ENCODE assay signal across 23 mouse cellular contexts in the genomic region with DNA sequence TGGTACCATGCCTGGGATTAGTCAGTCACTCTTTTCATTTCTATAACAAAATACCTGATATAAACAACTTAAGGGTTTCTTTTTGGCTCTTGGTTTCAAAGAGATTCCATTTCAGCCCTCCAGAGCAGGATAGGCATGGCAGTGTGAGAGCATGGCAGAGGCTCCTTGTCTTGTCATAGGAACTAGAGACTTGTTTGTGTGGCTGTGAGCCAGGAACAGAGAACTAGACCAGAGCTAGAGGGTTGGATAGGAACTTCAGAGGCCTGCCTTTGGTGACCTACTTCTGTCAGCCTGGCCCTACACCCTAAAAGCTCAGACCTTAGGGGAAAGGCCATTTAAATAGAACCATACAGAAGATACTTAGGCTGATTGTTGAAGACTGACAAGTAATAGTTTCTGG. TPM values are rescaled to one million over a fixed set of nuclear protein-coding genes. Genes with fewer than 3 reads are reported as not detected.
"Had no signal": no experiment of that assay in that cellular context is flagged by ENCODE, and none has a peak within 500 bp of the region (broad histone marks: within the 10 kb centered on the region; RNA-seq: fewer than 3 reads in every experiment).

No protein-coding gene starts in this region.

- H3K4me2 ChIP-seq: lung, embryonic 14.5 days; midbrain, embryonic 12.5 days; midbrain, embryonic 15.5 days; neural tube, embryonic 12.5 days; stomach, embryonic 15.5 days had no signal

- H3K4me3 ChIP-seq: midbrain, embryonic 10.5 days; midbrain, embryonic 12.5 days; midbrain, embryonic 15.5 days; neural tube, embryonic 12.5 days; stomach, embryonic 15.5 days had no signal

- H3K27ac ChIP-seq: midbrain, embryonic 10.5 days; midbrain, embryonic 12.5 days; midbrain, embryonic 15.5 days; neural tube, embryonic 12.5 days; stomach, embryonic 15.5 days; stomach, postnatal 0 days had no signal

- H3K4me1 ChIP-seq: midbrain, embryonic 10.5 days; midbrain, embryonic 12.5 days; midbrain, embryonic 15.5 days; neural tube, embryonic 12.5 days; stomach, embryonic 15.5 days had no signal

- DNase-seq: lung, adult 18-20 months; lung, embryonic 14.5 days; lung, postnatal 10 days; lung, postnatal 4 days; right cerebral cortex, postnatal 14 days; right cerebral cortex, postnatal 4 days; thymus, postnatal 14 days; thymus, postnatal 36 days had no signal

- H3K9ac ChIP-seq: lung, embryonic 14.5 days; midbrain, embryonic 12.5 days; midbrain, embryonic 15.5 days; neural tube, embryonic 12.5 days; stomach, embryonic 15.5 days had no signal

- H3K27me3 ChIP-seq: midbrain, embryonic 12.5 days; midbrain, embryonic 15.5 days; neural tube, embryonic 12.5 days; stomach, embryonic 15.5 days had no signal

- H3K9me3 ChIP-seq: midbrain, embryonic 10.5 days; midbrain, embryonic 12.5 days; midbrain, embryonic 15.5 days; neural tube, embryonic 12.5 days; stomach, embryonic 15.5 days had no signal

- ATAC-seq: midbrain, embryonic 15.5 days had no signal

RNA-seq across cellular contexts. Expression of a gene that starts 17.4 kb away (rescaled TPM):
- total RNA-seq: megakaryocyte, adult 5-6 weeks; megakaryocyte-erythroid progenitor cell, adult 5-6 weeks; midbrain, postnatal 0 days; monocyte, adult 5-6 weeks; neutrophil, adult 5-6 weeks had no signal
- polyA plus RNA-seq: liver, embryonic 16.5 days; lung, embryonic 14.5 days; lung, embryonic 16.5 days; midbrain, embryonic 10.5 days; midbrain, embryonic 12.5 days; midbrain, embryonic 15.5 days; midbrain, postnatal 0 days; neural tube, embryonic 12.5 days; neural tube, embryonic 14.5 days; stomach, embryonic 15.5 days; stomach, postnatal 0 days; thymus, postnatal 0 days had no signal
